8 mouse cellular contexts compared by ENCODE assay signal in genomic region chr11:102430121-102431017, GRCm38 (mm10). TPM values are rescaled to one million over a fixed set of nuclear protein-coding genes. Genes with fewer than 3 reads are reported as not detected.
A peak's percentile ranks its signal among the peaks of the same experiment; 100 is the strongest.
DNase-seq lines count a peak whose midpoint lies in the region; ATAC-seq and TF ChIP-seq lines count a peak whose summit lies in the region.

Grn (plus strand) TSS chr11:102430315.

- H3K4me1 ChIP-seq in embryonic facial prominence, embryonic 14.5 days (ENCODE audit: control insufficient read depth, insufficient read depth, low read length): 0 out of 2 replicates have a peak, but pooled peaks cover 3% of the 10 kb centered on the region
- peaks cover 10% of the 10 kb centered on the region; the same call in 1 of the 2 replicates for H3K4me1 ChIP-seq in kidney, adult 2 months (ENCODE audit: control insufficient read depth, insufficient read depth, low read length)
- H3K4me1 ChIP-seq in limb, embryonic 11.5 days (ENCODE audit: control insufficient read depth, insufficient read depth, low read length): peaks cover 3% of the 10 kb centered on the region
- H3K4me1 ChIP-seq in midbrain, embryonic 13.5 days (replicated peaks): peaks cover 27% of the 10 kb centered on the region
- peaks cover 8% of the 10 kb centered on the region; the same call in 1 of the 2 replicates for H3K4me1 ChIP-seq in small intestine, adult 2 months (ENCODE audit: control insufficient read depth, insufficient read depth, insufficient read length, low read length)

- no peaks in the 10 kb centered on the region for H3K9me3 ChIP-seq in embryonic facial prominence, embryonic 14.5 days (ENCODE audit: control insufficient read depth, low read length)
- no peaks in the 10 kb centered on the region for H3K9me3 ChIP-seq in limb, embryonic 11.5 days (ENCODE audit: control insufficient read depth, low read length)
- no peaks in the 10 kb centered on the region for H3K9me3 ChIP-seq in midbrain, embryonic 13.5 days

- 0% methylated on average over 29 of the region's 29 CpGs for WGBS in embryonic facial prominence, embryonic 14.5 days
- under 1% methylated on average over 29 of the region's 29 CpGs for WGBS in kidney, adult 2 months
- under 1% methylated on average over 29 of the region's 29 CpGs for WGBS in limb, embryonic 11.5 days
- under 1% methylated on average over 29 of the region's 29 CpGs for WGBS in midbrain, embryonic 13.5 days
- under 1% methylated on average over 29 of the region's 29 CpGs for WGBS in small intestine, adult 2 months

- DNase-seq in 416B (ENCODE audit: low read depth): peak; percentile 98
- peak in 1 of 2 experiments; percentile 76 for DNase-seq in adrenal gland, postnatal 4 days (ENCODE audit: low spot score in 2 of 2)
- peak; percentile 98 for DNase-seq in embryonic facial prominence, embryonic 14.5 days (ENCODE audit: low spot score)
- DNase-seq in heart, adult 18-20 months: peak; percentile 92 to 98
- DNase-seq in kidney, adult 2 months: peak; percentile 98
- peak; percentile 90 for DNase-seq in limb, embryonic 11.5 days (ENCODE audit: low spot score)

- H3K9ac ChIP-seq in embryonic facial prominence, embryonic 14.5 days (ENCODE audit: low read depth, low read length): peak within 1 kb of the TSS; percentile 65
- peak within 1 kb of the TSS; percentile 58 for H3K9ac ChIP-seq in limb, embryonic 11.5 days (ENCODE audit: low read length)
- H3K9ac ChIP-seq in midbrain, embryonic 13.5 days (replicated peaks): peak within 1 kb of the TSS; percentile 69

- peak within 1 kb of the TSS; percentile 93 for H3K4me2 ChIP-seq in embryonic facial prominence, embryonic 14.5 days (ENCODE audit: low read depth, low read length)
- H3K4me2 ChIP-seq in limb, embryonic 11.5 days (ENCODE audit: low read depth, severe bottlenecking): peak within 1 kb of the TSS; percentile 92
- peak within 1 kb of the TSS; percentile 94 for H3K4me2 ChIP-seq in midbrain, embryonic 13.5 days (replicated peaks)

- no peak for TF ChIP-seq CTCF in kidney, adult 2 months (conservative IDR thresholded peaks at IDR 0.05; ENCODE audit: insufficient read depth, insufficient read length, low read depth, low read length)
- no peak for TF ChIP-seq CTCF in small intestine, adult 2 months (IDR thresholded peaks at IDR 0.05; ENCODE audit: extremely low read depth, insufficient read length, insufficient replicate concordance, low read depth, low read length)

- TF ChIP-seq POLR2A in kidney, adult 2 months (IDR thresholded peaks at IDR 0.05; ENCODE audit: low read depth, low read length): no peak
- peak; percentile 31; the same call in 1 of the 2 replicates for TF ChIP-seq POLR2A in small intestine, adult 2 months (IDR thresholded peaks at IDR 0.05; ENCODE audit: low read depth, low read length)

- H3K27me3 ChIP-seq in embryonic facial prominence, embryonic 14.5 days (replicated peaks; ENCODE audit: control insufficient read depth, insufficient read depth, low read length): no peaks in the 10 kb centered on the region
- H3K27me3 ChIP-seq in kidney, adult 2 months (replicated peaks; ENCODE audit: control insufficient read depth, insufficient read depth, low read length): no peaks in the 10 kb centered on the region
- no peaks in the 10 kb centered on the region for H3K27me3 ChIP-seq in limb, embryonic 11.5 days (ENCODE audit: control insufficient read depth, insufficient read depth, low read length)
- peaks cover 9% of the 10 kb centered on the region; the same call in 1 of the 2 replicates for H3K27me3 ChIP-seq in midbrain, embryonic 13.5 days
- no peaks in the 10 kb centered on the region for H3K27me3 ChIP-seq in small intestine, adult 2 months (ENCODE audit: control insufficient read depth, insufficient read depth, low read length)

- peaks cover 25% of the 10 kb centered on the region for H3K36me3 ChIP-seq in embryonic facial prominence, embryonic 14.5 days (ENCODE audit: control insufficient read depth, insufficient read depth, low read length)
- H3K36me3 ChIP-seq in kidney, adult 2 months (ENCODE audit: control insufficient read depth, insufficient read depth, low read length): no peaks in the 10 kb centered on the region
- H3K36me3 ChIP-seq in limb, embryonic 11.5 days (ENCODE audit: control insufficient read depth, insufficient read depth, low read length): 0 out of 2 replicates have a peak, but pooled peaks cover 4% of the 10 kb centered on the region
- H3K36me3 ChIP-seq in midbrain, embryonic 13.5 days: peaks cover 16% of the 10 kb centered on the region
- H3K36me3 ChIP-seq in small intestine, adult 2 months (ENCODE audit: control insufficient read depth, insufficient read depth, low read length): peaks cover 9% of the 10 kb centered on the region

- H3K4me3 ChIP-seq in embryonic facial prominence, embryonic 14.5 days (ENCODE audit: low read depth, low read length): peak within 1 kb of the TSS; percentile 67
- peak within 1 kb of the TSS; percentile 89 for H3K4me3 ChIP-seq in kidney, adult 2 months (ENCODE audit: insufficient read depth, low read depth, low read length)
- peak within 1 kb of the TSS; percentile 71 for H3K4me3 ChIP-seq in limb, embryonic 11.5 days (ENCODE audit: low read depth, low read length)
- peak within 1 kb of the TSS; percentile 57 for H3K4me3 ChIP-seq in midbrain, embryonic 13.5 days (replicated peaks)
- H3K4me3 ChIP-seq in small intestine, adult 2 months (ENCODE audit: low read depth, low read length): peak within 1 kb of the TSS; percentile 85

- H3K27ac ChIP-seq in embryonic facial prominence, embryonic 14.5 days (replicated peaks; ENCODE audit: low read depth, low read length): peak within 1 kb of the TSS; percentile 80
- peak within 1 kb of the TSS; percentile 90 for H3K27ac ChIP-seq in kidney, adult 2 months (ENCODE audit: insufficient read depth, low read depth, low read length)
- peak within 1 kb of the TSS; percentile 81 for H3K27ac ChIP-seq in limb, embryonic 11.5 days (replicated peaks; ENCODE audit: low read depth, low read length)
- H3K27ac ChIP-seq in midbrain, embryonic 13.5 days: peak within 1 kb of the TSS; percentile 73
- peak within 1 kb of the TSS; percentile 65 for H3K27ac ChIP-seq in small intestine, adult 2 months (ENCODE audit: insufficient read depth, low read depth, low read length)

- peak; percentile 93 for ATAC-seq in embryonic facial prominence, embryonic 14.5 days (ENCODE audit: low read depth)
- ATAC-seq in limb, embryonic 11.5 days (ENCODE audit: insufficient number of reproducible peaks, low FRiP score, low TSS enrichment, low read depth): peak; percentile 88
- peak; percentile 87 for ATAC-seq in midbrain, embryonic 13.5 days

RNA-seq across cellular contexts. Expression of gene Grn, which starts in this region (rescaled TPM):
- 100 to 1,000 TPM; 170 to 175 TPM for total RNA-seq in adrenal gland, postnatal 4 days (2021)
- polyA plus RNA-seq in embryonic facial prominence, embryonic 14.5 days (2014; fragmentation: Nextera tagmentation; extraction: Ambion mirVana): 121 and 129 TPM in 2 replicates
- total RNA-seq in heart, adult 18-20 months (2021): 10 to 100 TPM; 82.0 to 98.0 TPM
- polyA plus RNA-seq in kidney, adult 2 months (2012; rRNA removed): 184 and 195 TPM in 2 replicates
- polyA plus RNA-seq in limb, embryonic 11.5 days (2014; fragmentation: Nextera tagmentation; extraction: Ambion mirVana): 58.8 and 60.5 TPM in 2 replicates
- 57.4 and 61.8 TPM in 2 replicates for polyA plus RNA-seq in midbrain, embryonic 13.5 days (2015; fragmentation: Nextera tagmentation; extraction: Ambion mirVana)
- polyA plus RNA-seq in small intestine, adult 2 months (2012; rRNA removed): 76.0 and 111 TPM in 2 replicates
